Mouse (Mus musculus) lung, postnatal 0 days (tissue): Measurements from ENCODE around the gene Umps.

Source experiments
- CTCF ChIP-seq: IDR thresholded peaks from 2 replicates; pipeline ENCODE4 v1.5.1; 2016; ENCODE audit warnings: antibody characterized with exemption, mild to moderate bottlenecking
- EP300 ChIP-seq: IDR thresholded peaks from 2 replicates; pipeline ENCODE4 v1.6.1; 2016; ENCODE audit warnings: antibody characterized with exemption, mild to moderate bottlenecking, control low read depth

- no peak for TF ChIP-seq CTCF
- no peak for TF ChIP-seq EP300
Measured at GRCm38 (mm10) chr16:33966538-33967282, at the start of gene Umps.
